Mouse (Mus musculus) natural killer cell, adult 2 months (primary cell): ENCODE results near the gene Tank.
A peak's percentile ranks its signal among the peaks of the same experiment; 100 is the strongest.

ENCODE experiments used
- DNase-seq, 2 experiments: peaks; one replicate each; pipeline ENCODE4 v3.0.0; 2022; ENCODE audit warnings: low spot score in 2 of 2

The Tank gene

DNA sequence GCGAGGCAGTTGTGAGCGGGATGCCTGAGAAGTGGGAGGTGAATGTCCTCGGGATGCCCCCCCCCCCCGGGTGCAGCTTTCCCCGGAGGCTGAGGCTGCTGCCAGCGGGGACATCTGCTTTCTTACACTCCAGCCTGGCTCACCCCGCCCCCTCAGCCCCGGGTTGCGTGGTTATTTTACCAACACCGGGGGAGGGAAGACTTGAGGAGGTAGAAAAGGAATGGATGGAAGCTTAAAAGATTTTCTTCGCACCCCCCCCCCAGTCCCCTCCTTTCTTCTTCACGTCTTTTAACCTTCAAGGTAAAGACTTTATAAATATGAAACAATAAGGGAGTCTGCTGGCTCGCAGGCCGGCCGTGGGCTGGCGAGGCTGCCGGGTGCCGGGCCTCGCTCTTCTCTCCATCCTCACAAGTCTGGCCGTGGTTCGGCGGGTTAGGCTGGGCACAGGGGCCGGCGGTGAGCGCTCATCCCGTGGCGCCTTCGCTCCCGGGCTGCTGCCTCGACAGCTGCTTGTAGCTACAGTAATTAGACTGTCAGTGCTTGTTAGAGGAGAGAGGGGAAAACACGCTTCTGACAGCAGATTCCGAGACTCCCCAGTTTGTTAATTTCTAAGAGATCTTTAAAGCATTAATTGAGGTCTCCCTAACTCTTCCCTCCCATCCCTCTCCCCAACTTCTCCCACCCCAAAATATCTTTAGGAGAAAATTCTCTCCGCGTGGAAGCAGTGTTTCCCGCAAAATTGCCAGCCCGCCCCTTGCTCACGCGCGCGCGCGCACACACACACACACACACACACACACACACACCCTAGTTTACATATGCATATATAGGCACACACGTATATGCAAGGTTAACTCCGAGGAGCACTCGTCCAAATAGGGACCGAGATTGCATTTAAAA is 77.2 kb downstream of the Tank start:
- peak in 1 of 2 experiments; percentile 10 for DNase-seq

DNA sequence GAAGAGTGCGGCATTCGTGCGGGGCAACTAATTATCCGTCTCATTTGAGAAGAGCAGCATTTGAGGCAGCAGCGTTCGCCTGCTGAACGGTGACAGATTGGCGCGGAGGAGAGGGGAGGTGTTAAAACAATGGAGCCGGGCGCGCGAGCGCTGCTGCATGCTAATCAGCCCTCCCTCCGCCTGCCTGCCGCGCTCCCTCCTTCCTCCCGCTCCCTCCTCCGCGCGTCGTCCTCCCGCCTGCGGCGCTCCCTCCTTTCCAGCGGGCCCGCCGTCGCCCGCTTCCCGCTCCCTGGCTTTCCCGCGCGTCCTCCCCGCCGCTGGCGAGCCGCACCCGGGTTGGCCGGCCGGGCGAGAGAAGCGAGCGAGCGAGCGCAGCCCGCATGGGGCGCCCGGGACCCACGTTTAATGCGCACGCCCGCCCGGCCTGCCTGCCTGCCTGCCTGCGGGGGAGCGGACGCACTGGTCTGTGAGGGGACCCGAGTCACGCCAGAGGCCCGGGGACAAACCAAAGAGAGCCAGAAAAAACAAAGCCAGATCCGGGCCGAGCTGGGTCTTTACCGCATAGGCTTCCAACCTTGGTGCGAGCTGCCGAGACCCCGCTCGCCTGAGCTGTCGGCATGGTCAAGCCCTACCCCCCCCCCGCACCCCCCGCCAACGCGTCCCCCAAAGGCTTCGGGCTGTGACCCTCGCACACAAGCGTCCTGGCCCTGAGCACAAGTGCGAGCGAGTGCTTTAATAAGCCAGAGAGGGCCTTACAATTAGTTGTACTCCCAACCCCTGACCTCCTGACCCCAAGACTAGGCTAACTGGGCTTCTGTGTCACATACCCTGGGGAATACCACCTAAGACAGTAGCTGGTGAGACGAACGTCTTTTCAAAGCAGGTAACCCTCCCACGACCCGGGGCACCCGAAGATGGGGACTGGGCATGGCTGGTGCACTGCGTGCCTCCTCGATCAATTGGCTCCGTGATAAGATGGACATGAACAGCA is 78.3 kb downstream of the Tank start:
- DNase-seq = peak in 1 of 2 experiments; percentile 14

DNA sequence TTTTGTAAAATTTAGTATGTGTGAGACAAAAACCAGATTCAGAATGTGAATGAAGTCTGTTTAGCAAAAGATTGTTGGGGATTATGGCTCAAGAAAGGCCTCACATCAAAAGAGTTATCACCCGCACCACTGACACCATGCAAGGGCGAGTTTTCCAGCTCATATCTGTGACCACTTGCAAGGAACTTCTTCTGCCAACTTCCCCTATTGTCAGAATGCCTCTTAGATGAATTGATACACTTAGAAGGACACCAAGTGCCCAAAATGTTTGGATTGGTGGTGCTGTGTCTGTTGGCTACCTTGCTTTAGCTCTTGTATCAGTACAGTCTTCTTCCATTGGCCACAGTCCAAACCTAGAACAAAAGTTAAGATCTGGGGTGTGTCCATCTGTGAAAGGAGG is 80.9 kb downstream of the Tank start:
- DNase-seq = no peak

DNA sequence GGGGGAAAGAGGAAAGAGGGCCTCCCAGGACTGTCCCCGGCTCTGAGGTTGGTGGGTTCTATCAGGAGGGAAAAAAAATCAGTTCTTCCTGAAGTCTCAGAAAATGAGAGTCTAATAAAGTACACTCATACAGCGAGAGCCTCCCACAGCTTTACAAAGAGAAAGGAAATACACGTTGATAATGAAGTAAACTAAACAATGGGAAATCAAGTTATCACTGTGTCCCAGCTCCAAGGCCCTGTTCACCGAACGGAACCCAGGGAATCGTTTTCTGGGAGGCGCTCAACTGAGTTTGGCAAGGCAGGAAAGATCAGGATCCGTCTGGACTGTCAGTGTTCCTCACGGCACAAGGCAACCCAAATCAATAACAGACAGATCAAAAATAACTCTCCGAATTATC is 84.4 kb downstream of the Tank start:
- no peak for DNase-seq

DNA sequence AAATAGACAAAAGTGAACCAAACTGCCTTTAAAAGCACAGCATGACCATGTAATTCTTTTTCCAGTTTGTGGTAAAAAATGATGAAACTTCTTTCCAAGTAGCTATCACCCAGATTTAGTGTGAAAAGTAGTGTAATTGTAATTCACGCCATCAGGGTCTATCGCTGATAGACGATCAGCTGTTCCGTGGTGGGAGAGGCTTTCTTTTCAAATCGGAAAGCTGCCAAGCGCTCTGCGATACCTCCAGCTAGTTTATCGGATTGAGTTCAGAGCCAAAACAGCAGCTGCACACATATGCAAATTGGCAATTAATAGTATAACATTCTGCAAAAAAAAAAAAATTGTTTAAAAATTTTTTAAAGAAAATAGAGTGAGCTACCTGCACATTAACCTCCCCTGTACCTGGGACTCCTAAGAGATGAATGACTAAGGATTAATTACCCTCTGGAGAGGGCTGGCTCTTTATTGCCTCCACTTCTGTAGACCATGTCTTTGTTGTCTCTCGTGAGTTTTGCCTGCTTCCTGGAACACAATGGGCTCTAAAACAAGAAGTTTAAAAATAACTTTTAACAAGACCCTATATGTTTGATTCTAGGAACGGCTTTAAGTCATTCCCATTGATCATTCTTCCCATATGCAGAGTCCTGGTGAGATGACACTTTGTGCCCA is 85.3 kb downstream of the Tank start:
- DNase-seq = no peak

DNA sequence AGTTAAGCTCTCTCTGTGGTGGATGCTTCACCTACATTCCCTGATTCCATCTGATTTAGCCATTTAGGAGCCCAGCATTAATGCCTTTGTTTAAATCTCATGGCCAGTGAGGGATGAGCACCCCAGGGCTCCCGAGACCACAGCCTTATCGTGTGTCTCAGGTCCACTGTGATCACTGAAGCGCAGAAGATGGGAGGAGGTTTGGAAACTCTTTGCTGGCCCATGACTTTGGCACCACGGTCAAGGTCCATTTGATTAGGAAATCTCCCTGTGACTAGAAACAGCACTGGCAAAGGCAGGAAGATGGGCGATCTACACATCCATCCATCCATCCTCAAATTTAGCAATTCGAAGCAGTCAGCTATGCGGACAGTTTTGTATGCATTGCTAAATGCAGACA is 89.0 kb downstream of the Tank start:
- DNase-seq = no peak

DNA sequence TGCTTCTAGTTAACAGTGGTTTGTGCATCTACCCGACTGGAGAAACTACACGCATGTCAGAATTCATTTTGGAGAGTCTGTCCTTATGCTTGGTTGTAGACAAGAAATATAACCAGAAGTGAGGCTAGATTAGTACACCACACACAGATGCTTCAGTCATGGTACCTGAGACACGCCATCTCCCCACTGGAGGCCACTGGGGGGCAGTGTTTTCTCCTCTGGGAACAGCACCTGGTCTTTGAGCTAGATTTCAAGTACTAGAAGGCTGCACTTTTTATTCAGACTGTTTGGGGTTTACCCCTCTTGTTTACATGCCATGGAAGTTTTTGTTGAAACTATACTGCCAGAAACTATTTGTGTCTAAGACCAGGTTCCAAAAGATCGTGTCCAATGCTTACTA is 89.9 kb downstream of the Tank start:
- DNase-seq = peak; percentile 18 to 64

DNA sequence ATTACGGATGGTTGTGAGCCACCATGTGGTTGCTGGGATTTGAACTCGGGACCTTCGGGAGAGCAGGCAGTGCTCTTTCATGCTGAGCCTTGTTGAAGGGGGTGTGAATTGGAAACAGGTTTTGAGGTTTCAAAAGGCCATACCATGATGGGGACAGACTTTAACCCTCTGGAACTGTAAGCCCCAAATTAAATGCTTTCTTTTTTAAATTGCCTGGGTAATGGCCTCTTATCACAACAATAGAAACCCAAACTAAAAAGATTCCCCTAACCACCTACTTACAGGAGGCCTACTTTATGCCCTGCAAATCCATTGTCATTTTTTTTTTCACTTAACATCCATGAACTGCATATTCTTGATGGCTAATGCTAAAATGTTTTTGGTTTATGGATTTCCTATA is 96.2 kb downstream of the Tank start:
- no peak for DNase-seq

DNA sequence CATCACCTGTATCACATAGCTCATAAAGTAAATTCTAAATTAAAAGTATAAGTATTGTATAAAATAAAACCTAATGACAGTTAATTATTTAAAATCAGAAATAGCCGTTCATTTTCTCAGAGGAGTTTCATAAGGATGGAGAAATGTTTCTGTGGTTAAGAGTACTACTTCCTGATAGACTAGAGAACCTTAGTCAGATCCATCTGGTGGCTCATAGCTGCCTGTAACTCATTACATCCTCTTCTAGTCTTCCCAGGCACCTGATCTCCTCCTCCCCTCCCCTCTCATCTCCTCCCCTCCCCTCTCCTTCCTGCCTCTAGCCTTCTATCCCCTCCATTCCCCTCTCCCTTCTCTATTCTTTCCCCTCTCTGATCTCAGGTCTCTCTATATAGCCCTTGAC is 103.2 kb downstream of the Tank start:
- no peak for DNase-seq

DNA sequence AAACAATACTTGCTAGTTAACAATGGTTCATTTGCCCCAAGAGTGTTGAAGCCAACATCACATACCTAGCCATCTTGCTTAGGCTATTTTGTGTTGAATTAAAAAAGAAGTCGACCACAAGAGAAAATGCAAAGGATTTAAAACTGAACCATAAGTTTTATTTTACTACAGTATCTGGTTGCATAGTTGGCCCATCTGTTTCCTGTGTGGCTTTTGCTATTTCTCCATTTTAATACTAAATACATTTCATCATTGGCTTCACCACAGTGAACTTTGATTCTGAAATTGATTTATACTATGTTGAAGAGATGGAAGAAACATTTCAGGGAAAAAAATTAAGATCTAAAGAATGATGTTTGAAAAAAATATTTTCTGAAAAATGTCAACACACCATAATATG is 108.1 kb downstream of the Tank start:
- DNase-seq = no peak

DNA sequence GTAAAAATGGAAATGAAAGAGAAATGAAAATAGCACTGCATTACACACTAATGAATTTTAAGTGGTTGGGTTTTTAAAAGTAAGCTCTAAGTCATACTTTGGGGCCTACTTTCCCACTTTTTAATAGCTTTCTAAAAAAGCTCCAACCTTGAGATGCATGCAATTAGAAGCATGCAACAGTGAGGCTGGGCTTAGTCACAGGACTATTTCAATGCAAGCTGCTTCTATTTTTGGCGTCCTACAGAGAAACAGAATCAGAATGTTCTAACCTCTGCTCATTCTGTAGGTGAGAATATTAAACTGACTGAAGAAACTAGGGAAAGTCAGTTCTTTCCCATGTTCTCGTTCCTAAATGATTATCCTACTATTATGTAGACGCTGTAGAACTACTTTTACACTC is 110.7 kb downstream of the Tank start:
- no peak for DNase-seq
